Mouse (Mus musculus): Measurements from ENCODE around the gene Tcf7l1. TPM values are rescaled to one million over a fixed set of nuclear protein-coding genes. Genes with fewer than 3 reads are reported as not detected.
A peak's percentile ranks its signal among the peaks of the same experiment; 100 is the strongest.

Gene Tcf7l1
- polyA plus RNA-seq, 1 experiment, result 29.1 TPM

DNA sequence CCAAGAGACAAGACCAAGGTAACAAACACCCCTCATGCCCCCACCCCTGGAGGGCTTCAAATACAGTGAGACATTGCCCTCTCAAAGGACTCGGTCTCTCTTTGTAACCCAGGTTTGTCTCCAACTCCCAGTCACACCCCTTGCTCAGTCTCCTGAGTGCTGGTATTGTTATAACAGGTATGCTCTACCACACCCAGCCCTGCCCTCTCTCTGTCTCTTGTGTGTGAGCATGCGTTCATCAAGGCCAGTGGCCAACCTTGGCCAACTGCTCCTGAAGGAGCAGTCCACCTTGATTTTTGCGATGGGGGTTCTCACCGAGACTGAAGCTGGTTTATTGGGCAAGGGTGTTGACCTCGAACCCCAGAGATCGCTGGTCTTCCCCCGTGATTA, 133.0 kb downstream of the Tcf7l1 start:
- H3K4me3 ChIP-seq (replicated peaks; ENCODE audit: control insufficient read depth, low read depth, low read length), result no peak overlapping the region
- H3K27ac ChIP-seq (ENCODE audit: control insufficient read depth, insufficient read depth, low read depth, low read length, poor library complexity), result no peak overlapping the region
- 79% methylated on average over 7 of the region's 7 CpGs for WGBS
- no peaks in the 10 kb centered on the region for H3K4me1 ChIP-seq (ENCODE audit: control insufficient read depth, insufficient read depth, low read length)
- TF ChIP-seq POLR2A (IDR thresholded peaks at IDR 0.05; ENCODE audit: borderline replicate concordance, control insufficient read depth, low read depth, low read length) (no peak), CTCF (IDR thresholded peaks at IDR 0.05; ENCODE audit: control insufficient read depth, insufficient read depth, low read length) (no peak)

DNA sequence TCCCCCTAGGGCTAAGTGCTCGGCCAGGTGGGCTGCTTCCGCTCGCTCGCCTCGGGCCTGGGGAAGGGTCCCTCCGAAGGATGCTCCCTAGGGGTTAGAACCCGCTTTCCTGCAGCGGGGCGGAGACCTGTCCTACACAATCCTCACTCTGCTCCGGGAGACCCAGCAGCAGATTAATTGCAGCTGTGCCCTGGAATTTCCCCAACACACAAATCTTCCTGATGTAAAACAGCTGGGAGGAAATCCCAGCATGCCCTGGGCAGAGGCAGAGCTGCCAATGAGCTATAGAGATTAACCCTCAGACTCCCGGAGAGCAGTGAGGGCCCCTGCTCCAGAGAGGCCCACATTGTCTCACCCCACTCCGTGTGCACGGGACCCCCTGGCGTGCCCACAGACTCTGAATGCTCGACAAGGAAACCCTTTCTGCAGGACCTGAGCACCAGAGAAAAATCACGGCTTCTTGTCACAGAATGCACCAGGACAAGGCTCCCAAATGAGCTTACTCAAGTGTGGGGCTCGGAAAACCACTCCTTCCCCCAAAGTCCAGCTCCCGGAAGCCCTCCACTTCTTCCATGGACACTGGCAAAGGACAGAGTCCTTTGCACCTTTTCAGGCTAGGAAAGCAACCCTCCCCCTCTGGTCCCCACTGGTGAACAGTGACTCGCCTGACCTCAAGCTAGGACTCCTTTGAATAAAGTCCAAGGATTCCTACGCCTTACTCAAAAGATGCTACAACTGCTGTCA, 133.6 kb downstream of the Tcf7l1 start:
- TF ChIP-seq CTCF (IDR thresholded peaks at IDR 0.05; ENCODE audit: control insufficient read depth, insufficient read depth, low read length) (no peak), POLR2A (IDR thresholded peaks at IDR 0.05; ENCODE audit: borderline replicate concordance, control insufficient read depth, low read depth, low read length) (no peak)
- H3K27ac ChIP-seq (ENCODE audit: control insufficient read depth, insufficient read depth, low read depth, low read length, poor library complexity), result no peak overlapping the region
- H3K4me3 ChIP-seq (replicated peaks; ENCODE audit: control insufficient read depth, low read depth, low read length), result no peak overlapping the region
- no peaks in the 10 kb centered on the region for H3K4me1 ChIP-seq (ENCODE audit: control insufficient read depth, insufficient read depth, low read length)
- WGBS, result 17% methylated on average over 20 of the region's 20 CpGs

DNA sequence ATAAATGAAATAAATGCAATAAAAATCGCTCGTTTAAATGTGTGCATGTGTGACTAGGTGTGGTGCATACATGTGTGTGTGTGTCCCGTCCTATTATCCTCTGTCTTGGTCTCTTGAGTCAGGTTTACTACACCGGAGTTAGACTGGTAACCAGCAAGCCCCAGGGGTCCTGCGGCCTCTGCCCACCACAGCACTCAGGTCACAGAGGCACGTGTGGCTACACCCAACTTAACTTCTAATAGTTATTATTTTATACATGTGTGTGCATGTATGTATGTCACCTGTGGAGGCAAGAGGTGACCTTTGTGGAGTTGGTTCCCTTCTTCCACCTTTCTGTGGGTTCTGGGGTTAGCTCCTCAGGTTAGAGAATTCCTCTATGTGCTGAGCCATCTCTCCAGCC, 134.7 kb downstream of the Tcf7l1 start:
- TF ChIP-seq CTCF (IDR thresholded peaks at IDR 0.05; ENCODE audit: control insufficient read depth, insufficient read depth, low read length), result no peak
- no peak for TF ChIP-seq POLR2A (IDR thresholded peaks at IDR 0.05; ENCODE audit: borderline replicate concordance, control insufficient read depth, low read depth, low read length)
- Histone ChIP-seq H3K27ac (ENCODE audit: control insufficient read depth, insufficient read depth, low read depth, low read length, poor library complexity) (no peak overlapping the region), H3K4me1 (ENCODE audit: control insufficient read depth, insufficient read depth, low read length) (no peaks in the 10 kb centered on the region), H3K4me3 (replicated peaks; ENCODE audit: control insufficient read depth, low read depth, low read length) (no peak overlapping the region)
- 84% methylated on average over 6 of the region's 6 CpGs for WGBS

DNA sequence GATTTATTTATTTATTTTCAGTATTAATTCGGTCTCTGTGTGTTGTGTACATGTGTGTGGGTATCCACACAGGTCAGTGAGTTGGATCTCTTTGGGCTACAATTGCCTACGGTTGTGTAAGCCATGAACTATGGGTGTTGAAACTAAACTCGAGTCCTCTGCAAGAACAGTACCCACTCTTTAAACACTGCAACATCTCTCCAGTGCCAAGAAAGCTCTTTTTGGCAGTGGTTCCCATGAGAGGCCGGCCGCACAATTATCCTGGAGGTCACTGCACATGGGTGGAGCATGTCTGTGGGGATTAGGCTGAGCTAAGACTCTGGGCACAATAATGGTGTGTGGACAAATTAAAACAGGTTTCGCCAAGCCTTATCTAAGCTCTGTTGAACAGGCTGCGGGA, 135.6 kb downstream of the Tcf7l1 start:
- WGBS, result 71% methylated on average over 7 of the region's 7 CpGs
- Histone ChIP-seq H3K4me1 (ENCODE audit: control insufficient read depth, insufficient read depth, low read length) (no peaks in the 10 kb centered on the region), H3K4me3 (replicated peaks; ENCODE audit: control insufficient read depth, low read depth, low read length) (no peak overlapping the region), H3K27ac (ENCODE audit: control insufficient read depth, insufficient read depth, low read depth, low read length, poor library complexity) (no peak overlapping the region)
- TF ChIP-seq CTCF (IDR thresholded peaks at IDR 0.05; ENCODE audit: control insufficient read depth, insufficient read depth, low read length) (no peak), POLR2A (IDR thresholded peaks at IDR 0.05; ENCODE audit: borderline replicate concordance, control insufficient read depth, low read depth, low read length) (no peak)

DNA sequence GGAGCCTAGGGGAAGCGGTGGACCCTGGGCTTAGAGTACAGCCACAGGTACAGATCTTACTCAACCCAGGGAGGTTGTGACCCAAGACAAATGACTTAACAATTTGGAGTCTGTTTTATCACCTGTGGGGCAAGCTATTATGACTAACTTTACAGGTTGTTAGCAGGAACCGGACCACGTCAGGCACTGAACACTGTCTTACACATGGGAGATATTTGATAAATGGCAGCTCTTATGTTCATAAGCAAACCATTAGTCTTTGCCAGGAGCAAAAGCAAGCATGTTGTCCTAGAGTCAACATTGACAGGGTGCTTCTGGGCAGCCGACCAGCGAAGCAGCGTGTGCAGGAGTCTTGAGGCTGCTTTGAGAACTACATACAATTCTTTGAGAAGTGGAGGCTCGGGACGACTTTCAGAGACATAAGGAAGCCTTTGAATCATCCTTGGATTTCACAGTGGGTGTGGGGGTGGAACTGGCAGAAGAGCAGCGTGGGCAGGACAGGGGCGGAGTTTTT, 138.7 kb downstream of the Tcf7l1 start:
- TF ChIP-seq CTCF (IDR thresholded peaks at IDR 0.05; ENCODE audit: control insufficient read depth, insufficient read depth, low read length), result no peak
- TF ChIP-seq POLR2A (IDR thresholded peaks at IDR 0.05; ENCODE audit: borderline replicate concordance, control insufficient read depth, low read depth, low read length), result no peak
- H3K4me1 ChIP-seq (ENCODE audit: control insufficient read depth, insufficient read depth, low read length), result no peaks in the 10 kb centered on the region
- 78% methylated on average over 10 of the region's 10 CpGs for WGBS

DNA sequence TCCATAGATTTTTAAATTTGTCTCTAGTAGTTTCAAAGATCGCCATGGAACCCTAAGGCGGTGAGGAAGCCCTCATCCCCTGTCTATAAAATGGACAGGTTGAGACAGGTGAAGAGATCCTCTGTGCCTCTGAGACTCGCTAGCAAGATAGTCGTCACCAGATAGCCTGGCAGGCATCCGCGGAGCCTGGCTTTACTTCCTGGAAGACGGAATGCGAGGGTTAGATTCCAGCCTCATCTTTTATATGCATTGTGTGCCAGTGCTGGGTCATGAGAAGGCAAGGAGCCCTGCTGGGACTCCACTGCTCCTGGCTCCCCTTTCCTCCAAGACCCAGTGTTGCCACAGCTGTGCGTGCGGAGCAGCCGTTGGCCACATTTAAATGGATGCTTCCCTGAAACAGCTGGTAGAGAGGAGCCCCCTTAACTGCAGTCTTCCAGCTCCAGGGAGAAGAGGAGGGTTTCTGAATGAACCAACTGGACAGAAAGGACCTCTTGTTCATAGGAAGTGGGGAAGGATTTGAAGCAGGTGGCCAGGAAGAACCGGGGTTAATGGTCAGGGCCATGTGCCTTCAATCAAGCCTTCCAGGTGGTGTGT, 141.0 kb downstream of the Tcf7l1 start:
- Histone ChIP-seq H3K4me1 (ENCODE audit: control insufficient read depth, insufficient read depth, low read length) (no peaks in the 10 kb centered on the region), H3K27ac (ENCODE audit: control insufficient read depth, insufficient read depth, low read depth, low read length, poor library complexity) (no peak overlapping the region), H3K4me3 (replicated peaks; ENCODE audit: control insufficient read depth, low read depth, low read length) (no peak overlapping the region)
- WGBS, result 88% methylated on average over 12 of the region's 12 CpGs
- TF ChIP-seq CTCF (IDR thresholded peaks at IDR 0.05; ENCODE audit: control insufficient read depth, insufficient read depth, low read length) (no peak), POLR2A (IDR thresholded peaks at IDR 0.05; ENCODE audit: borderline replicate concordance, control insufficient read depth, low read depth, low read length) (no peak)

More for the DNA sequence above, 138.7 kb downstream of the Tcf7l1 start:
- Histone ChIP-seq H3K4me3 (replicated peaks; ENCODE audit: control insufficient read depth, low read depth, low read length) (no peak overlapping the region), H3K27ac (ENCODE audit: control insufficient read depth, insufficient read depth, low read depth, low read length, poor library complexity) (no peak overlapping the region)

DNA sequence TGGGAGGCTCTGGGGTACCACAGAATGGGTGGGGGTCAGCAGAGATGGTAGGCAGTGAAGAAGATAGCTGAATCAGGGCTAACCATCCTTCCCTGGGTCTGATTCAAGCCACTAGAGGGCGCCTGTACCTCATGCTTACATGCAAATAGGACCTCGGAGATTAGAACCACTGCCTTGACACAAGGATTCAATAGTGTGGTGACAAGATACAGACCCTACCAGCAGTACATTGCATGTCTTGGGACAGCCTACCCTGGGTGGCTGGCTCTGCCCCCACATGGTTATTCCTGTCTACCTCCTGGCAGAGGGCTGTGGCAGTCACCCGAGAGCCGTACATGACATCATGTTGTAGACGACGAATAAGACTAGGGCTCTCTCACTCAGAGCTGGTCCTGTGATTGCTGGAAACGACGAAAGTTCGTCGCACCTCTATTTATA, 141.7 kb downstream of the Tcf7l1 start:
- peak; percentile 74 for TF ChIP-seq CTCF (IDR thresholded peaks at IDR 0.05; ENCODE audit: control insufficient read depth, insufficient read depth, low read length)
- no peak for TF ChIP-seq POLR2A (IDR thresholded peaks at IDR 0.05; ENCODE audit: borderline replicate concordance, control insufficient read depth, low read depth, low read length)
- 63% methylated on average over 10 of the region's 10 CpGs for WGBS
- Histone ChIP-seq H3K27ac (ENCODE audit: control insufficient read depth, insufficient read depth, low read depth, low read length, poor library complexity) (no peak overlapping the region), H3K4me3 (replicated peaks; ENCODE audit: control insufficient read depth, low read depth, low read length) (no peak overlapping the region), H3K4me1 (ENCODE audit: control insufficient read depth, insufficient read depth, low read length) (no peaks in the 10 kb centered on the region)

DNA sequence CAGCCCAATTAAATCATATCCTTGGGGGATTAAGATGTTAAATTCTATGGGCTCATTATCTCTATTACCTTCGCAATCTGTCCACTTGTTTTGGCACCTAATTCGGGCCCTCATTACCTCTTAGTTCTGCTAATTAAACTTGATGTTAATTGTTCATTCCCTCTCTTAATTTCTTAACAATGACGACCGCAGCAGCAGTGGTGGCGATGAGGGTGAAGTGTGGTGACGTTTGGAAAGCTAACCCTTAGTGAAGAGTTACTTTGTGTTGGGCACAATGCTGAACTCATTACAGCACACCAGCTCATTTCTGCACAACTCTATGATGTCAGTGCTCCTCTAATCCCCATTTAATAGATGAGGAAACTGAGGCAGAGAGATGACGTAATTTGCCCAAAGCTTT, 143.7 kb downstream of the Tcf7l1 start:
- no peak overlapping the region for H3K27ac ChIP-seq (ENCODE audit: control insufficient read depth, insufficient read depth, low read depth, low read length, poor library complexity)
- TF ChIP-seq CTCF (IDR thresholded peaks at IDR 0.05; ENCODE audit: control insufficient read depth, insufficient read depth, low read length) (no peak), POLR2A (IDR thresholded peaks at IDR 0.05; ENCODE audit: borderline replicate concordance, control insufficient read depth, low read depth, low read length) (no peak)
- no peak overlapping the region for H3K4me3 ChIP-seq (replicated peaks; ENCODE audit: control insufficient read depth, low read depth, low read length)
- 80% methylated on average over 7 of the region's 7 CpGs for WGBS
- peaks cover 7% of the 10 kb centered on the region; the same call in 1 of the 2 replicates for H3K4me1 ChIP-seq (ENCODE audit: control insufficient read depth, insufficient read depth, low read length)

All from bone marrow, adult 2 months (tissue).